Mouse (Mus musculus) adrenal gland, adult 10 weeks (tissue): Measurements from ENCODE around the gene Gm5799. TPM values are rescaled to one million over a fixed set of nuclear protein-coding genes. Genes with fewer than 3 reads are reported as not detected.

Experiments used
- polyA plus RNA-seq: library from polyadenylated mRNA; stranded (reverse); fragments of 350-450 nt; fragmentation: Illumina TruSeq; extraction: RNeasy Lipid Tissue Mini Kit (QIAGEN cat#74804); gene quantifications from one replicate; pipeline ENCODE4 v1.2.3, GENCODE M21; 2014; ENCODE audit warnings: low read depth, low replicate concordance

Gm5799 gene
- not detected for polyA plus RNA-seq

GRCm38 (mm10) chr14:43543276-43543675 is at the start of gene Gm5799:
Gene Gm5799 (plus strand): TSS chr14:43543576.

GRCm38 (mm10) chr14:43579046-43579445 is 35.7 kb downstream of the Gm5799 start, which contains the start of gene Gm17654:
Gene Gm17654 (minus strand): TSS chr14:43579146.

Other genes starting within 250 kb of the Gm5799 start
- not detected for gene Gm8127, start 249.7 kb upstream of the Gm5799 start, polyA plus RNA-seq
- not detected for gene 1700001F09Rik, start 195.8 kb upstream of the Gm5799 start, polyA plus RNA-seq
- gene Gm8138, start 127.2 kb upstream of the Gm5799 start, polyA plus RNA-seq: not detected
- not detected for gene Gm17654, start 35.6 kb downstream of the Gm5799 start, polyA plus RNA-seq
- not detected for gene Gm10375, start 64.4 kb downstream of the Gm5799 start, polyA plus RNA-seq
- gene Gm8165, start 133.6 kb downstream of the Gm5799 start, polyA plus RNA-seq: not detected
- gene Gm7324, start 154.3 kb downstream of the Gm5799 start, polyA plus RNA-seq: 4.3 TPM
- not detected for gene Gm16506, start 183.9 kb downstream of the Gm5799 start, polyA plus RNA-seq
- not detected for gene Gm6526, start 204.3 kb downstream of the Gm5799 start, polyA plus RNA-seq
- gene Gm8180, start 241.2 kb downstream of the Gm5799 start, polyA plus RNA-seq: not detected